Mouse (Mus musculus) CH12.LX (cell line): ENCODE data around the gene Rab10.

Source experiments
- CTCF ChIP-seq, 2 experiments: IDR thresholded peaks in 1 of 2; conservative IDR thresholded peaks in 1 of 2; 2 replicates each; pipeline ENCODE4 v1.5.1; 2011 to 2012; ENCODE audit warnings: low read depth in 2 of 2, low read length in 2 of 2, improper control_type of control experiment in 1 of 2, inconsistent platforms in 1 of 2, mild to moderate bottlenecking in 1 of 2, moderate library complexity in 1 of 2
- EP300 ChIP-seq: IDR thresholded peaks from 2 replicates; pipeline ENCODE4 v1.6.1; 2011; ENCODE audit warnings: low read length, improper control_type of control experiment
- ETS1 ChIP-seq: conservative IDR thresholded peaks from 2 replicates; pipeline ENCODE4 v1.6.1; 2012; ENCODE audit warnings: low read depth, mild to moderate bottlenecking, inconsistent platforms, low read length, improper control_type of control experiment, moderate library complexity
- POLR2A ChIP-seq: IDR thresholded peaks from 2 replicates; pipeline ENCODE4 v1.6.1; 2011; ENCODE audit warnings: low read depth, mild to moderate bottlenecking, improper control_type of control experiment, low read length
- RCOR1 ChIP-seq: conservative IDR thresholded peaks from 2 replicates; pipeline ENCODE4 v1.6.1; 2012; ENCODE audit warnings: low read depth, mild to moderate bottlenecking, inconsistent platforms, low read length, improper control_type of control experiment

DNA sequence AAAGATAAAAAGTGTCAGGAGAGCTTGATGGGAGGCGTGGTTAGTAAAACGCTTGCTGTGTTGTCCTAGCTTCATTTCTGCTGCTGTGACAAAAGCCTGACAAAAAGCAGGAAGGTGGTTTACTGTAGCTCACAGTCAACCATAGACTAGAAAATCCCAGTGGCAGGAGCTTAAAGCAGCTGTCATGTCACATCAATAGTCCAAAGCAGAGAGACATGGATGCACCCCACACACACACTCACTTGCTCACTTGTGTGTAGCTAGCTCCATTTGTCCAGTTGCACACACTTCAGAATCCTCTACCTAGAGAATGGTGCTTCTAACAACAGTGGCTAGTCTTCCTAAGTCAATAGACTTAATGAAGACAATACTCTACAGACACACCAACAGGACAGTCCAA lies 42.4 kb downstream of the Rab10 start:
- TF ChIP-seq ETS1 (no peak), RCOR1 (no peak), POLR2A (no peak), CTCF (conservative IDR thresholded peaks at IDR 0.05 in 1 of 2, IDR thresholded peaks at IDR 0.05 in 1 of 2; ENCODE audit: low read depth in 2 of 2, low read length in 2 of 2) (no peak), EP300 (no peak)
